Mouse (Mus musculus) CH12.LX (cell line): ENCODE data around the gene Lama5. TPM values are rescaled to one million over a fixed set of nuclear protein-coding genes. Genes with fewer than 3 reads are reported as not detected.

Experiments used
- DNase-seq: peaks from one replicate; pipeline ENCODE4 v3.0.0-alpha.2; 2013; ENCODE audit errors: extremely low read depth
- H3K27ac ChIP-seq: 2 replicates; pipeline ENCODE4 v1.5.1; 2012; ENCODE audit warnings: low read depth, mild to moderate bottlenecking, control low read depth, moderate library complexity; ENCODE audit not compliant: insufficient read depth
- H3K27me3 ChIP-seq: replicated peaks from 2 replicates; pipeline ENCODE3; 2012; ENCODE audit warnings: inconsistent platforms
- H3K36me3 ChIP-seq, 2 experiments: replicated peaks in 1 of 2; 2 replicates each; pipeline versions ENCODE3 to v1.6.1; 2012; ENCODE audit warnings: inconsistent platforms in 1 of 2, low read length in 1 of 2, mild to moderate bottlenecking in 1 of 2, mixed read lengths in 1 of 2, moderate library complexity in 1 of 2; ENCODE audit not compliant: control insufficient read depth in 1 of 2, insufficient read depth in 1 of 2
- H3K4me1 ChIP-seq, 2 experiments: 2 replicates each; pipeline ENCODE4 v1.6.1; 2012; ENCODE audit warnings: inconsistent platforms in 1 of 2, moderate library complexity in 1 of 2; ENCODE audit not compliant: insufficient read depth in 2 of 2, control insufficient read depth in 1 of 2
- H3K4me2 ChIP-seq: 2 replicates; pipeline ENCODE4 v1.6.1; 2012; ENCODE audit warnings: low read depth, mild to moderate bottlenecking, control low read depth; ENCODE audit not compliant: poor library complexity, insufficient read depth, severe bottlenecking
- H3K4me3 ChIP-seq, 3 experiments: fragments of 150-350 bp in 1 of 3; sonication (generic) in 1 of 3; replicated peaks in 1 of 3; 2 replicates each; pipeline versions ENCODE3 to v1.5.1; 2011 to 2012; ENCODE audit warnings: low read depth in 2 of 3, low read length in 2 of 3, mild to moderate bottlenecking in 2 of 3, moderate library complexity in 2 of 3, control low read depth in 1 of 3, improper control_type of control experiment in 1 of 3, inconsistent platforms in 1 of 3, mixed read lengths in 1 of 3; ENCODE audit not compliant: poor library complexity in 1 of 3
- H3K79me2 ChIP-seq: replicated peaks from 2 replicates; pipeline ENCODE4 v1.6.1; 2012; ENCODE audit warnings: mild to moderate bottlenecking, moderate library complexity; ENCODE audit not compliant: control insufficient read depth, poor library complexity, insufficient read depth, severe bottlenecking; ENCODE audit errors: extremely low read depth
- H3K9ac ChIP-seq: 2 replicates; pipeline ENCODE4 v1.6.1; 2012; ENCODE audit warnings: low read depth, mild to moderate bottlenecking, control low read depth, moderate library complexity; ENCODE audit not compliant: insufficient read depth
- H3K9me3 ChIP-seq: replicated peaks from 2 replicates; pipeline ENCODE3; 2012; ENCODE audit warnings: low read length, inconsistent platforms, mixed read lengths
- BHLHE40 ChIP-seq: IDR thresholded peaks from 2 replicates; pipeline ENCODE4 v1.6.1; 2011; ENCODE audit warnings: mild to moderate bottlenecking, low read depth, low read length, improper control_type of control experiment
- EP300 ChIP-seq: IDR thresholded peaks from 2 replicates; pipeline ENCODE4 v1.6.1; 2011; ENCODE audit warnings: low read length, improper control_type of control experiment
- GABPA ChIP-seq: IDR thresholded peaks from 2 replicates; pipeline ENCODE4 v1.6.1; 2012; ENCODE audit warnings: low read depth, low read length, improper control_type of control experiment, inconsistent platforms; ENCODE audit not compliant: insufficient replicate concordance
- HCFC1 ChIP-seq: IDR thresholded peaks from 2 replicates; pipeline ENCODE4 v1.6.1; 2012; ENCODE audit warnings: low read depth, mild to moderate bottlenecking, inconsistent platforms, low read length, improper control_type of control experiment
- JUN ChIP-seq: IDR thresholded peaks from 2 replicates; pipeline ENCODE4 v1.6.1; 2011; ENCODE audit warnings: low read depth, mild to moderate bottlenecking, low read length, improper control_type of control experiment, moderate library complexity; ENCODE audit not compliant: insufficient read depth
- JUND ChIP-seq: conservative IDR thresholded peaks from 2 replicates; pipeline ENCODE4 v1.6.1; 2011; ENCODE audit warnings: low read depth, low read length, improper control_type of control experiment
- MXI1 ChIP-seq: IDR thresholded peaks from 2 replicates; pipeline ENCODE4 v1.6.1; 2011; ENCODE audit warnings: mild to moderate bottlenecking, low read depth, low read length, improper control_type of control experiment
- MYC ChIP-seq: IDR thresholded peaks from 2 replicates; pipeline ENCODE4 v1.6.1; 2011; ENCODE audit warnings: low read depth, mild to moderate bottlenecking, improper control_type of control experiment, low read length
- NELFE ChIP-seq: IDR thresholded peaks from 2 replicates; pipeline ENCODE4 v1.6.1; 2011; ENCODE audit warnings: low read depth, low read length, improper control_type of control experiment
- NRF1 ChIP-seq: IDR thresholded peaks from 2 replicates; pipeline ENCODE4 v1.6.1; 2014; ENCODE audit warnings: low read depth, mild to moderate bottlenecking, inconsistent platforms, low read length, improper control_type of control experiment, moderate library complexity
- POLR2AphosphoS2 ChIP-seq: IDR thresholded peaks from 2 replicates; pipeline ENCODE4 v1.6.1; 2011; ENCODE audit warnings: low read depth, low read length, improper control_type of control experiment
- RAD21 ChIP-seq: IDR thresholded peaks from 2 replicates; pipeline ENCODE4 v1.6.1; 2011; ENCODE audit warnings: low read depth, mild to moderate bottlenecking, low read length, improper control_type of control experiment, moderate library complexity
- SIN3A ChIP-seq: IDR thresholded peaks from 2 replicates; pipeline ENCODE4 v1.6.1; 2012; ENCODE audit warnings: low read length, improper control_type of control experiment, inconsistent platforms
- SMC3 ChIP-seq: IDR thresholded peaks from 2 replicates; pipeline ENCODE4 v1.6.1; 2011; ENCODE audit warnings: low read depth, low read length, improper control_type of control experiment
- TBP ChIP-seq: conservative IDR thresholded peaks from 2 replicates; pipeline ENCODE4 v1.6.1; 2011; ENCODE audit warnings: low read depth, low read length, improper control_type of control experiment
- TCF12 ChIP-seq: IDR thresholded peaks from 2 replicates; pipeline ENCODE4 v1.6.1; 2014; ENCODE audit warnings: low read depth, mild to moderate bottlenecking, inconsistent platforms, low read length, improper control_type of control experiment
- USF1 ChIP-seq: IDR thresholded peaks from 2 replicates; pipeline ENCODE4 v1.6.1; 2014; ENCODE audit warnings: low read depth, mild to moderate bottlenecking, inconsistent platforms, low read length, improper control_type of control experiment
- ZNF384 ChIP-seq: IDR thresholded peaks from 2 replicates; pipeline ENCODE4 v1.6.1; 2012; ENCODE audit warnings: low read depth, low read length, improper control_type of control experiment, inconsistent platforms
- dilution Hi-C: fragments of 300-500 bp; cut with MboI; formaldehyde crosslinking; loops from 2 replicates; pipeline ENCODE4 v1.14.3; 2020; ENCODE audit warnings: low sequenced_read_pairs; ENCODE audit not compliant: extremely low pct_unique_long_range_greater_than_20kb, extremely low pct_ligation_motif_present
- in situ Hi-C: fragments of 300-500 bp; cut with MboI; formaldehyde crosslinking; loops from 3 replicates; pipeline ENCODE4 v1.14.3; 2019; ENCODE audit warnings: low sequenced_read_pairs, low pct_ligation_motif_present, low pct_unique_long_range_greater_than_20kb, mixed read lengths
- polyA plus RNA-seq: library from polyadenylated mRNA; unstranded; fragments of >175 nt; gene quantifications from 2 replicates; pipeline ENCODE4 v1.2.1, GENCODE M21; 2012; ENCODE audit warnings: low read depth; ENCODE audit not compliant: insufficient read length
- total RNA-seq, 2 experiments: library from RNA; depleted of rRNA; stranded (reverse); fragments of 300-350 nt in 1 of 2; fragments of >200 nt in 1 of 2; gene quantifications; 2 replicates each; pipeline ENCODE4 v1.2.3; 2012 to 2014

Gene Lama5
- total and polyA plus RNA-seq, 3 experiments: 0.20 to 0.85 (median 0.67) TPM

DNA sequence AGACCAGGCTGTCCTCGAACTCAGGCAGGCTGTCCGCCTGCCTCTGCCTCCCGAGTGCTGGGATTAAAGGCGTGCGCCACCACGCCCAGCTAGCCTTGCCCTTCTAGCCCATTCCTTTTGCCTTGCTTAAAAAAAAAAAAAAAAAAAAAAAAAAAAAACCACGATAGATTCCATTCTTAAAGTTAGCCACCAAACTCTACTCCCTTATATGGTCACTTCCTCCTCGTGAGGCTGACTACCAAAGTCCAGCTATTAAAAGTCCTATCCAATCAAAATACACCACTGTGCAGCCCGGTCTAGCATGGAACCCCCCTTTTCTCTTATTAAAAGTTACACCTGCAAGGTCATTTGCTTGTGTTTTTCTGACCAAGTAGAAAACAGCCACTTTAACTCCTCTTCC is 30.0 kb upstream of the Lama5 start:
- in situ Hi-C loops: loop anchor here (10.0 kb wide), 1 partner anchor 341 kb away; no protein-coding TSS in a partner anchor
- Histone ChIP-seq H3K36me3 (peaks cover 25 to 36% of the 10 kb centered on the region in 2 experiments), H3K27me3 (no peaks in the 10 kb centered on the region), H3K9me3 (no peaks in the 10 kb centered on the region), H3K9ac (0 out of 2 replicates have a peak overlapping the region, but pooled peaks have one; percentile 67), H3K4me1 (peaks cover 0 to 27% of the 10 kb centered on the region in 2 experiments; a peak in 3 of 4 replicates), H3K4me3 (peak overlapping the region in 2 of 3 experiments; percentile 57 to 77), H3K79me2 (peaks cover 14% of the 10 kb centered on the region)
- dilution Hi-C loops: no loop called here
- no peak for DNase-seq
- TF ChIP-seq GABPA (no peak), USF1 (no peak), ZNF384 (peak; percentile 72)
- TF ChIP-seq, all 38 proteins: peak for 1
- Histone ChIP-seq H3K27ac (no peak overlapping the region), H3K4me2 (peak overlapping the region; percentile 41)

DNA sequence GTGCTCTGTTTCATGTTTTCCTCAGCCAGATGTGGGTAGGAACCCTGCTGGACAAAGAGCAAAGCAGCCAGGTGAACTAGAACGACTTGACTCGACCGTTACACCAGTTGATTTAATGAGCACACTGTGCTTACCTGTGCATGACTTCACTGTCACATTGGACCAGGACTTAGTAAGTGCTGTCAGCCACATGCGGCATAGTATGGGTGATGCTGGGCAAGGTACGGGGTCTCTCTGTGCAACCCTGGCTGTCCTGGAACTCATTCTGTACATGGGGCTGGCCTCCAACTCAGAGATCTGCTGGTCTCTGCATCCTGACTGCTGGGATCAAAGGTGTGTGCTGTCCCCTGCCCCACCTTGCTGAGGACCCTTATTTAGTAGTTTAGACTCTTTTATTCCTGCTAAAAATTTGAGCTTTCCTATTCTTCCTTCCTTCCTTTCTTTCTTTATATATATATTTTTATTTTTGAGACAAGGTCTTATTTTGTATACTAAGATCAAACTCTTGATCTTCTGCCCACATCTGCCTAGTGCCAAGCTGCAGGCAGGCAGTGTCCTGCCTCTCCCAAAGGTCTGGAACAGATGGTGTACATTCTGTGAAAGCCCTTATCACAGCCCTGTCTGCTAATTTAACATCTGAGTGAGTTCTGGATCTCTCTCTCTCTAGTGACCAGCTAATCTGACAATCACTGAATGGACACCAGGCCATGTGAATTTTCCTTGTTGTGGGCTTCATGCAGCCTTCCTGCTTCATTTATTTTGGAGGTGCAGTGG is 29.0 kb upstream of the Lama5 start:
- no peak for DNase-seq
- Histone ChIP-seq H3K9ac (no peak overlapping the region), H3K79me2 (peaks cover 14% of the 10 kb centered on the region), H3K4me3 (no peak overlapping the region), H3K4me2 (no peak overlapping the region), H3K27ac (no peak overlapping the region), H3K4me1 (peaks cover 0 to 23% of the 10 kb centered on the region in 2 experiments; a peak in 3 of 4 replicates), H3K36me3 (peaks cover 14 to 26% of the 10 kb centered on the region in 2 experiments), H3K27me3 (no peaks in the 10 kb centered on the region), H3K9me3 (no peaks in the 10 kb centered on the region)
- dilution Hi-C loops (no loop called here), in situ Hi-C loops (loop anchor here (5.0 to 10.0 kb wide), 2 partner anchors 72 to 340 kb away; no protein-coding TSS in a partner anchor)
- TF ChIP-seq HCFC1 (no peak), MYC (no peak), NRF1 (no peak), SIN3A (no peak), NELFE (no peak), SMC3 (no peak), JUND (no peak), JUN (no peak), RAD21 (no peak), EP300 (no peak), MXI1 (no peak), TBP (no peak), TCF12 (no peak), BHLHE40 (no peak), POLR2AphosphoS2 (no peak)
